Mouse (Mus musculus) lung, adult 2 months (tissue): ENCODE measurements around the gene Zfp202.

Source experiments
- CTCF ChIP-seq: fragments of 200-500 bp; IDR thresholded peaks from 2 replicates; pipeline ENCODE4 v1.5.1; 2011; ENCODE audit warnings: mild to moderate bottlenecking, low read length, control low read depth; ENCODE audit not compliant: insufficient read depth
- POLR2A ChIP-seq: fragments of 200-500 bp; IDR thresholded peaks from 2 replicates; pipeline ENCODE4 v1.6.1; 2011; ENCODE audit warnings: low read depth, mild to moderate bottlenecking, control low read depth, low read length, borderline replicate concordance; ENCODE audit errors: extremely low read depth

DNA sequence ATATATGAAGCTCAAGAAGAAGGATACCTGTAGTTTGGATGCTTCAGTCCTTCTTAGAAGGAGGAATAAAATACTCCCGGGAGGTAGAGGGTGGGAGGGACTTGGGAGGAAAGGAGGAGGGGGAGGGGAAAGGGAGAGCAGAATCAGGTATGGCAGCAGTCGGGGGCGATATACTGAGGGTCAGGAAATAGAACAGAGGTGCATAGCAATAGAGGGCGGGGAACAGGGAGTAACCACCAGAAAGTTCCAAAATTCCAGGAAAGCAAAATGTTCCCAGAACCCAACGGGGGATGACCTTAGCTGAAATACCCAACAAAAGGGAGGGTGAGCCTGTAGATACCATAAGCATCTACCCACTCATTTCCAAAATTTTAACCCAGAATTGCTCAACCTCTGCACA is 48.2 kb downstream of the Zfp202 start:
- no peak for TF ChIP-seq POLR2A
- TF ChIP-seq CTCF, result no peak
